Mouse (Mus musculus): Measurements from ENCODE around the gene Spns2.

The Spns2 gene

GRCm38 (mm10) chr11:72413016-72413415, 76.7 kb downstream of the Spns2 start:
- in situ Hi-C loops (cut with MboI, MseI) = no loop called here

- in situ Hi-C loops (cut with MboI, MseI) = no loop called here
Observed at GRCm38 (mm10) chr11:72411945-72412344, 77.8 kb downstream of the Spns2 start.

- in situ Hi-C loops (cut with MboI, MseI) = no loop called here
Observed at GRCm38 (mm10) chr11:72411093-72411921, 78.4 kb downstream of the Spns2 start, which contains the start of gene Smtnl2. Gene Smtnl2 (minus strand): TSS chr11:72411713.

GRCm38 (mm10) chr11:72410521-72411092, 79.1 kb downstream of the Spns2 start:
- in situ Hi-C loops (cut with MboI, MseI) = no loop called here

- in situ Hi-C loops (cut with MboI, MseI) = no loop called here
Observed at GRCm38 (mm10) chr11:72409649-72410385, 79.9 kb downstream of the Spns2 start.

GRCm38 (mm10) chr11:72408451-72409170, 81.1 kb downstream of the Spns2 start:
- in situ Hi-C loops (cut with MboI, MseI) = no loop called here

GRCm38 (mm10) chr11:72407574-72407973, 82.1 kb downstream of the Spns2 start:
- in situ Hi-C loops (cut with MboI, MseI) = no loop called here

GRCm38 (mm10) chr11:72407081-72407480, 82.6 kb downstream of the Spns2 start:
- in situ Hi-C loops (cut with MboI, MseI) = no loop called here

- in situ Hi-C loops (cut with MboI, MseI) = no loop called here
Observed at GRCm38 (mm10) chr11:72406079-72406675, 83.5 kb downstream of the Spns2 start.

- in situ Hi-C loops (cut with MboI, MseI) = no loop called here
Observed at GRCm38 (mm10) chr11:72405532-72405931, 84.2 kb downstream of the Spns2 start.

GRCm38 (mm10) chr11:72402969-72403368, 86.7 kb downstream of the Spns2 start:
- in situ Hi-C loops (cut with MboI, MseI) = no loop called here

- in situ Hi-C loops (cut with MboI, MseI) = no loop called here
Observed at GRCm38 (mm10) chr11:72402017-72402416, 87.7 kb downstream of the Spns2 start.

Measured in regulatory T cell (primary cell).